Mouse (Mus musculus): ENCODE data around the gene Myrfl. TPM values are rescaled to one million over a fixed set of nuclear protein-coding genes. Genes with fewer than 3 reads are reported as not detected.

The Myrfl gene
- total RNA-seq (2022): under 1 TPM in 2 of 4 experiments, not detected in 2; 0.07 to 0.11 TPM

DNA sequence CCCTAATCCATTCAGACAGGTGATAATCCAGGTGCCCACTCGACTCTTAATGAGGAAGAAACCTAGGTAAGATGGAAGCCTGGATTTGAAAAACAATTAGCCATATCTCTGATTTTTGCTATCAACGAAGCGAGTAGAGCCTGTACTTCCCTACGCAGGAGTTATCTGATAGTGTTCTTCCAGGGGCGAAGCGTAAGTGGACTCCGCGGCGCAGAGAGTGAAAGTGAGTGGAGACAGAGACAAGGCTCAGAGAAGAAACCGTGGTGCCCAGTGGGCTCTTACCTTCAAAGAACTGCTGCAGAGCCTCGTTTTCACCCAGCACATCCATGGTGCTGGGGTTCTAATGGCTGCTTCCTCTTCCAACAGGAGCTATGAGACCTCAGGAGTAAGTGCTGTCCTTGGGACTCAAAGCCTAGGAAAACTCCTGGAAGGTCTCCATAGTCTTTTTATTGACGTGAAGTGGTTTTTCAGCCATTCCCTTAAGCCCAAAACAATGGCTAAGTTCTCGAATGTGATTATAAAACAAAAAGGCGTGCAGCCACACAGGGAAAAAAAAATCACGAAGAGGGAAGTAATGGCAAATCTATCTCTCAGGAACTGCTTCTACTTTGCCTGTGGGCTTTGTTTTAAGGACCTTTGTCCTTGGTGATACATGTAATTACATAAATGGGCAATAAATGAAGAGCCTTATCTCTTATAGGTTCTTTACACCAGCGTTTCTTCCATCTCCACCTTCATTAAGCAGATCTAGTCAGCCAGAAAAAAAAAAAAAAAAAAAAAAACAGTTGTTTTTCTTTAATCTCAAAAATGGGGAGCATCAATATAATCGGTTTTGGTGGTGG, at the start of gene Myrfl:
Gene Myrfl, minus strand, starts transcription at position 584 of the 842 bp plus-strand sequence.
- DNase-seq (ENCODE audit: low spot score in 2 of 2): no peak

GRCm38 (mm10) chr10:116944940-116945339, 48.2 kb upstream of the Myrfl start:
- no peak for DNase-seq (ENCODE audit: low spot score in 2 of 2)

DNA sequence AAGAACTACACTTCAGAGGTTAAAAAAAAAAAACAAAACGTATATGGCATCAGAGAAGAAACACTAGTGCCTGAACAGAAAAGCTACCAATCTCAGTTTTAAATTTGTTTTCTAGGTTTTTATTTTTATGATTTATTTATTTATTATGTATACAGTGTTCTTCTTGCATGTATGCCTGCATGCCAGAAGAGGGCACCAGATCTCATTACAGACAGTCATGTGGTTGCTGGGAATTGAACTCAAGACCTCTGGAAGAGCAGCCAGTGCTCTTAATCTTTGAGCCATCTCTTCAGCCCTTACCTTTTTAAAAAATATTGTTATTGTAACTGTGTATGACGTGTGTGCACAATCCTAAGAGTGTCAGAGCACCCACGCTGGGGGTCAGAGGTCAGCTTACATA, 47.4 kb upstream of the Myrfl start:
- no peak for DNase-seq (ENCODE audit: low spot score in 2 of 2)

- DNase-seq (ENCODE audit: low spot score in 2 of 2): no peak
Observed at GRCm38 (mm10) chr10:116943025-116943424, 46.3 kb upstream of the Myrfl start.

GRCm38 (mm10) chr10:116935028-116935427, 38.3 kb upstream of the Myrfl start:
- DNase-seq (ENCODE audit: low spot score in 2 of 2): no peak

DNA sequence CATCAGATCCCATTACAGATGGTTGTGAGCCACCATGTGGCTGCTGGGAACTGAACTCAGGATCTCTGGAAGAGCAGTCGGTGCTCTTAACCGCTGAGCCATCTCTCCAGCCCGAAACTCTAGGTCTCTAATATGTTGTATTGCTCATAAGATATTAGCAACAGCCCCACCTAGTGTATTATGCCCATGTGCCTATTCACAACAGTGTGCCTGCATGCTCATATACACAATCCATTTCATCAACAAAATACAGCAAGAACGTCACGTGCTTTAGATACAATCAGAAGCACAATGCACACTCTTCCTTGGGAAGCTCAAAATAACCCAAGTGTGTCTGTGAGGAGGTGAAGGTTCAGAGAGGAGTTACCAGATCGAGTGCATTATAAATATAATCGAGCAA, 37.1 kb upstream of the Myrfl start:
- no peak for DNase-seq (ENCODE audit: low spot score in 2 of 2)

DNA sequence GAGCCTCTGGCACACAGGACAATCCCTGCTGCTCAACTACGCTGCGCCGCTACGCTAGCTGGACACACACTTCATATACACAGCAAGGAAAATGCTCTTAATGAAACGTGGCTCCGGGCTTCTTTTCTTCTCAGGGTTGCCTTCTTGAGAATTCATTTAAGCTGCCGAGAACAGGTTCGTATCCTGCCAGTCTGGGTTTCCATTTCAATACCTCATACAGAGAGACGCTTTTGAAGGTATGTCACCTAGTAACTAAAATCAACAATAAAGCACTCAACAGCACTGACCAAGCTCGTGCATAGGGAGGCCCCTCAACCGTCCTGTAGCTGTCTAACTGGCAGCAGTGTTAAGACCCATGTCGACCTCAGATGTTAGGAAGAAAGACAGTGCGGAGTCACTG, 35.7 kb upstream of the Myrfl start:
- DNase-seq (ENCODE audit: low spot score in 2 of 2): no peak

DNA sequence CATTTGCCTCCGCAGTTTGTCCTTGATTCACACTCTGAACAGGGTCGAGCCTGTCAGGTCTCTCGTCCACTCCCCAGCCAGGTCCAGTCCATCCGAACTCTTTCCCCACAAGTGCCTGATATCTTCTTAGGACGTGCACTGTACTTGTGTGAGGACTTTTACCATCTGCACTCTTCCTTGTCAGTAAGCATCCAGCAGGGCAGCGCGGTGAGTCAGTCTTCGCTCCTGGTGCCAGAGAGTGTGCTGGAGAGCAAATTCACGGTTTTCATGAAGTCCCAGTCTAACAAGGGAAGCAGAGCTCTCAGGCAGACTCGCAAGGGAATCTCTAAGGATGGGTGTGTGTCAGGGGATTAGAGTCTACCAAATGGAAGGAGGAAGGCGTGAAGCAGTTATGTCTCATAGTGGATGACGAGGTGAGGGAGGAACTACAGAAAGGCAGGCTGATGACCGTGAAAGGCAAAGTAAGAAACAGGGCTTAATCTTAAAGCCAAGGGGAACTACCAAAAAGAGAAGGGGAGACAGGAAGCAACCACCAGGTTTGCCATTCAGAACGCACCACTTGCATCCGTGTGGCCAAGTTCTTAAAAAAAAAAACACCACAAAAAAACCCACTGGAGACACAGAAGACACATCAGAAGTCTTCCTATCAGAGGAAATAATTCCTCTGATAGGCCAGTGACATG, 34.9 kb upstream of the Myrfl start:
- DNase-seq (ENCODE audit: low spot score in 2 of 2): no peak

- no peak for DNase-seq (ENCODE audit: low spot score in 2 of 2)
Observed at GRCm38 (mm10) chr10:116930936-116931335, 34.2 kb upstream of the Myrfl start.

GRCm38 (mm10) chr10:116930506-116930905, 33.8 kb upstream of the Myrfl start:
- DNase-seq (ENCODE audit: low spot score in 2 of 2): no peak

- DNase-seq (ENCODE audit: low spot score in 2 of 2): no peak
Observed at GRCm38 (mm10) chr10:116928826-116929225, 32.1 kb upstream of the Myrfl start.

GRCm38 (mm10) chr10:116926428-116927113, 29.9 kb upstream of the Myrfl start:
- no peak for DNase-seq (ENCODE audit: low spot score in 2 of 2)

DNA sequence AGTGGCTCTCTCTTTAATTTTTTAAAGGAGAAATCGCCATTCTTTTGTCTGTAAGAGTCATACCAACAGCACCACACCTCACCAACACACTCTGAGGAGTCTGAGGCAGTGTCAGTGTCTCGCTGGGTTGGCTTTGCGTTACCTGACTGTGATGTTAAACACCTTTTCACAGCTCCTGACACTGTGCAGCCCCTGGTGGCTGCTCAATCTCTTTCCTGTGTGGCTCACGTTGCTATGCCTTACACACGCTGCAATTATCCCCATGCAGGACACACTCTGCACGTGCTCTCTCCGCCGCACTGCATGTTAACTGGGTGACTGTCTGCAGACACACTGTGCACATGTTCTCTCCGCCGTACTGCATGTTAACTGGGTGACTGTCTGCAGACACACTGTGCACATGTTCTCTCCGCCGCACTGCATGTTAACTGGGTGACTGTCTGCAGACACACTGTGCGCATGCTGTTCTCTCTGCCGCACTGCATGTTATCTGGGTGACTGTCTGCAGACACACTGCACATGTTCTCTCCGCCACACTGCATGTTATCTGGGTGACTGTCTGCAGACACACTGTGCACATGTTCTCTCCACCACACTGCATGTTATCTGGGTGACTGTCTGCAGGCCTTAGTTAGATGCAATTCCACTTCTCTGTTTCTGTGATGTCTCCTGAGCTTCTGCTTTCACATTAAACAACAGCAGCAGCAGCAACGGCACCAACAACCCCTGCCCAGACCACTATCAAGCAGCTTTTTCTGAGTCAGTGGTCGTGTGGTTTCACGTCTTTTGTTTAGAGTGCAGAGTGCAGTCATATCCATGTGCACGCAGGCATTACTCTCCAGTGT, 27.2 kb upstream of the Myrfl start:
- DNase-seq (ENCODE audit: low spot score in 2 of 2): no peak

GRCm38 (mm10) chr10:116922161-116922560, 25.4 kb upstream of the Myrfl start:
- DNase-seq (ENCODE audit: low spot score in 2 of 2): no peak

GRCm38 (mm10) chr10:116921416-116921815, 24.7 kb upstream of the Myrfl start:
- no peak for DNase-seq (ENCODE audit: low spot score in 2 of 2)

DNA sequence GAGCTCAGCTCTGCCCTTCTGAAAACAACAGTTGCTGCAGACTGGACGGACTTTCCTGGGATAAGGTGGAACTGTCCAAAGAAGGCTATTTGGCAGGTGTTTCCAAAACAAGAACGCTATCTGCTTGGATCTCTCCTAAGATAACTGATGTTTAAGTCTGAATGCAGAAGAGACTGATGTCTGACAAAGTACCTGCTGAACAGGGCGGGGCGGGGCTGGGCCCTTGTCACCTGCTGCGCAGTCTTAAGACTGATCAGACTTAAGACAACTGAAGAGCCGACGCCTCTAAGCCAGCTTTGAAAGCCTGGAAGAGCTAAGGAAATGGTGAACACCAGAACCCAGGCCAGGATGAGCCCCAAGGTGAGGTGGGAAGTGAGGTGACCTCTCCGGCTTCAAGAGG, 23.9 kb upstream of the Myrfl start:
- no peak for DNase-seq (ENCODE audit: low spot score in 2 of 2)

GRCm38 (mm10) chr10:116919368-116920317, 22.9 kb upstream of the Myrfl start:
- no peak for DNase-seq (ENCODE audit: low spot score in 2 of 2)

DNA sequence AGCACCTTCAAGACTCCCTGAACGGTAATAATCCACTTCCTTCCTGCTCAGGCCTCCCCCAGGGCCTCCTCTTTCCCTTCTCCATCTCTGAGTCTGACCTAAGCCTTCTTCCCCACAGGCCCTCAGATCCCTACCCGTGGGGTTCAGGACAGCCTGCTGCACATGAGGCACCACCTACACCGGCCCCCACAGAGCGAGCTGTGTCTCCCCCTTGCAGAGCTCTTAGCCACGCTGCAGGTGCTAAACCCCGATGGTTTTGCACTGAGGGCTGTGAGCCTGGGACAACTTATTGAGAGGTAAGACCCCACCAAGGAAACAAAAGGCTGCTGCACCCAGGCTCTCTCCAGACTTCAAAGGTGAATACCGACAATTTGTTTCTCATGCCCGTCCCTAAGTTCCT, 19.9 kb upstream of the Myrfl start:
- DNase-seq (ENCODE audit: low spot score in 2 of 2): no peak

- no peak for DNase-seq (ENCODE audit: low spot score in 2 of 2)
Observed at GRCm38 (mm10) chr10:116915286-116915685, 18.6 kb upstream of the Myrfl start.

DNA sequence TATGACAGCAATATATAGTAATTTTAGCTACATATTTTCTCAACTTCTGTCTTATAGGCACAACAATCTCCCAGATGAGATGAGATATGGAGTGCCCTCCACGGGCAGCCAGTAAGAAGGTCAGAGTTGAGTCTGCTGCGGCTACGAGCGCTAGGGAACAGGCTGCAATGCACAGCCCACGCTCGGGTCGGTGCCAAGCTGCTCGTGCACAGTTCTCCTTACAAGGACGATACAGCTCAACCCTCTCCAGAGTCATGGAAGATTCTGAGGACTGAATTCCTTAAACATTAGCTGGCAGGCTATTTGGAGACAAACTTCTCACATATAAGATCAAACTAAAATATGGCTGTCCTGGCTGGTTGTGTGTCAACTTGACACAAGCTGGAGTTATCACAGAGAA, 17.9 kb upstream of the Myrfl start:
- no peak for DNase-seq (ENCODE audit: low spot score in 2 of 2)
